Mouse (Mus musculus): ENCODE results near the gene Olfr91.

GRCm38 (mm10) chr17:37085545-37085944 lies 12.5 kb downstream of the Olfr91 start:
- no peak for TF ChIP-seq CTCF (IDR thresholded peaks at IDR 0.05; ENCODE audit: control insufficient read depth, insufficient read depth, insufficient replicate concordance, low read depth, low read length)
- TF ChIP-seq POLR2A (IDR thresholded peaks at IDR 0.05; ENCODE audit: control insufficient read depth, low read depth, low read length), result no peak

Data from testis, adult 2 months (tissue).